Mouse (Mus musculus) embryonic fibroblast, embryonic 13.5 days (primary cell): ENCODE results near the gene Magi2. TPM values are rescaled to one million over a fixed set of nuclear protein-coding genes. Genes with fewer than 3 reads are reported as not detected.
"Not testable (repeated sequence)": the region's sequence is repeated elsewhere in the genome, so short reads cannot be mapped to it uniquely, and the experiment has no call there.

ENCODE experiments used
- H3K27ac ChIP-seq: 2 replicates; pipeline ENCODE4 v1.5.1; 2012; ENCODE audit warnings: low read length, control low read depth, inconsistent platforms; ENCODE audit not compliant: insufficient read depth
- H3K4me1 ChIP-seq: 2 replicates; pipeline ENCODE4 v1.6.1; 2011; ENCODE audit warnings: low read length; ENCODE audit not compliant: control insufficient read depth, insufficient read depth
- H3K4me3 ChIP-seq: 2 replicates; pipeline ENCODE4 v1.5.1; 2011; ENCODE audit warnings: mild to moderate bottlenecking, control low read depth, low read length; ENCODE audit not compliant: insufficient read depth
- CTCF ChIP-seq: IDR thresholded peaks from 2 replicates; pipeline ENCODE4 v1.5.1; 2011; ENCODE audit warnings: mild to moderate bottlenecking, control low read depth, low read length, moderate library complexity, borderline replicate concordance; ENCODE audit not compliant: insufficient read depth
- POLR2A ChIP-seq: IDR thresholded peaks from 2 replicates; pipeline ENCODE4 v1.6.1; 2011; ENCODE audit warnings: low read depth, mild to moderate bottlenecking, control low read depth, low read length, moderate library complexity
- polyA plus RNA-seq: library from polyadenylated mRNA; stranded (reverse); fragments of >200 nt; gene quantifications from 2 replicates; pipeline ENCODE4 v1.2.4, GENCODE M21; 2011; ENCODE audit warnings: low read depth; ENCODE audit not compliant: missing spikeins, insufficient read length

Gene Magi2
- polyA plus RNA-seq, 1 experiment: 4.6 TPM

- no peak for TF ChIP-seq CTCF
- no peak for TF ChIP-seq POLR2A
- H3K27ac ChIP-seq: no peak overlapping the region
- 0 out of 2 replicates have a peak, but pooled peaks cover 2% of the 10 kb centered on the region for H3K4me1 ChIP-seq
- no peak overlapping the region for H3K4me3 ChIP-seq
Observed at GRCm38 (mm10) chr5:20508609-20509008, 1281.8 kb downstream of the Magi2 start.

- no peak overlapping the region for H3K4me3 ChIP-seq
- no peak overlapping the region for H3K27ac ChIP-seq
- TF ChIP-seq CTCF (no peak), POLR2A (no peak)
- 0 out of 2 replicates have a peak, but pooled peaks cover 2% of the 10 kb centered on the region for H3K4me1 ChIP-seq
Observed at GRCm38 (mm10) chr5:20509606-20510005, 1282.8 kb downstream of the Magi2 start.

- TF ChIP-seq CTCF (no peak), POLR2A (no peak)
- no peak overlapping the region for H3K4me3 ChIP-seq
- H3K4me1 ChIP-seq: 0 out of 2 replicates have a peak, but pooled peaks cover 2% of the 10 kb centered on the region
- H3K27ac ChIP-seq: no peak overlapping the region
Observed at GRCm38 (mm10) chr5:20512377-20513126, 1285.7 kb downstream of the Magi2 start.

- H3K27ac ChIP-seq: no peak overlapping the region
- no peaks in the 10 kb centered on the region for H3K4me1 ChIP-seq
- no peak overlapping the region for H3K4me3 ChIP-seq
- TF ChIP-seq CTCF (no peak), POLR2A (no peak)
Observed at GRCm38 (mm10) chr5:20521639-20522038, 1294.8 kb downstream of the Magi2 start.

GRCm38 (mm10) chr5:20522047-20522446, 1295.2 kb downstream of the Magi2 start:
- no peak overlapping the region for H3K4me3 ChIP-seq
- no peak overlapping the region for H3K27ac ChIP-seq
- no peaks in the 10 kb centered on the region for H3K4me1 ChIP-seq
- no peak for TF ChIP-seq CTCF
- no peak for TF ChIP-seq POLR2A

- TF ChIP-seq CTCF (no peak), POLR2A (no peak)
- H3K27ac ChIP-seq: no peak overlapping the region
- H3K4me3 ChIP-seq: no peak overlapping the region
- H3K4me1 ChIP-seq: no peaks in the 10 kb centered on the region
Observed at GRCm38 (mm10) chr5:20523776-20524175, 1296.9 kb downstream of the Magi2 start.

- H3K27ac ChIP-seq, H3K4me1 ChIP-seq, H3K4me3 ChIP-seq: not testable (repeated sequence)
Observed at GRCm38 (mm10) chr5:20526588-20526987, 1299.8 kb downstream of the Magi2 start.

GRCm38 (mm10) chr5:20536544-20536943, 1309.7 kb downstream of the Magi2 start:
- H3K27ac ChIP-seq: no peak overlapping the region
- no peak overlapping the region for H3K4me3 ChIP-seq
- no peaks in the 10 kb centered on the region for H3K4me1 ChIP-seq
- no peak for TF ChIP-seq CTCF
- no peak for TF ChIP-seq POLR2A

GRCm38 (mm10) chr5:20537369-20538022, 1310.7 kb downstream of the Magi2 start:
- TF ChIP-seq POLR2A: no peak
- no peak for TF ChIP-seq CTCF
- no peak overlapping the region for H3K27ac ChIP-seq

GRCm38 (mm10) chr5:20544374-20544773, 1317.5 kb downstream of the Magi2 start:
- TF ChIP-seq CTCF (no peak), POLR2A (no peak)

More at GRCm38 (mm10) chr5:20537369-20538022, 1310.7 kb downstream of the Magi2 start:
- no peaks in the 10 kb centered on the region for H3K4me1 ChIP-seq
- H3K4me3 ChIP-seq: no peak overlapping the region

More at GRCm38 (mm10) chr5:20544374-20544773, 1317.5 kb downstream of the Magi2 start:
- Histone ChIP-seq H3K4me3 (no peak overlapping the region), H3K4me1 (no peaks in the 10 kb centered on the region), H3K27ac (no peak overlapping the region)
